Comparison of ENCODE assay signal across 8 mouse cellular contexts in genomic region chr17:79713643-79714367, GRCm38 (mm10). TPM values are rescaled to one million over a fixed set of nuclear protein-coding genes. Genes with fewer than 3 reads are reported as not detected.
DNase-seq lines count a peak whose midpoint lies in the region; ATAC-seq and TF ChIP-seq lines count a peak whose summit lies in the region.

No protein-coding gene starts in this region.

- no peak overlapping the region for H3K27ac ChIP-seq in cerebellum, adult 2 months (ENCODE audit: insufficient read depth, low read length)
- H3K27ac ChIP-seq in heart, embryonic 15.5 days = no peak overlapping the region
- no peak overlapping the region for H3K27ac ChIP-seq in limb, embryonic 13.5 days

- peak overlapping the region; percentile 82 for H3K4me2 ChIP-seq in heart, embryonic 15.5 days
- peak overlapping the region; percentile 86 for H3K4me2 ChIP-seq in limb, embryonic 13.5 days (replicated peaks)

- peaks cover 4% of the 10 kb centered on the region; the same call in 1 of the 2 replicates for H3K4me1 ChIP-seq in cerebellum, adult 2 months (ENCODE audit: control insufficient read depth, insufficient read depth, low read length)
- H3K4me1 ChIP-seq in heart, embryonic 15.5 days (replicated peaks) = peaks cover 32% of the 10 kb centered on the region
- peaks cover 33% of the 10 kb centered on the region for H3K4me1 ChIP-seq in limb, embryonic 13.5 days

- peak overlapping the region; percentile 17 for H3K4me3 ChIP-seq in cerebellum, adult 2 months (replicated peaks; ENCODE audit: insufficient read depth, low read depth, low read length)
- H3K4me3 ChIP-seq in heart, embryonic 15.5 days = peak overlapping the region; percentile 51
- H3K4me3 ChIP-seq in limb, embryonic 13.5 days = peak overlapping the region; percentile 47

- TF ChIP-seq POLR2A in cerebellum, adult 2 months (IDR thresholded peaks at IDR 0.05; ENCODE audit: borderline replicate concordance, insufficient read depth, low read length) = no peak

- H3K27me3 ChIP-seq in cerebellum, adult 2 months (ENCODE audit: control insufficient read depth, insufficient read depth, low read length) = peaks cover 1% of the 10 kb centered on the region; the same call in 1 of the 2 replicates
- peaks cover 68% of the 10 kb centered on the region for H3K27me3 ChIP-seq in heart, embryonic 15.5 days
- H3K27me3 ChIP-seq in limb, embryonic 13.5 days = peaks cover 80% of the 10 kb centered on the region

- WGBS in cerebellum, adult 2 months = under 1% methylated on average over 63 of the region's 63 CpGs
- WGBS in heart, embryonic 15.5 days = under 1% methylated on average over 63 of the region's 63 CpGs
- WGBS in limb, embryonic 13.5 days = under 1% methylated on average over 63 of the region's 63 CpGs

- TF ChIP-seq CTCF in cerebellum, adult 2 months (IDR thresholded peaks at IDR 0.05; ENCODE audit: borderline replicate concordance, insufficient read depth, low read depth, low read length) = no peak

- H3K9me3 ChIP-seq in heart, embryonic 15.5 days (replicated peaks) = no peaks in the 10 kb centered on the region
- H3K9me3 ChIP-seq in limb, embryonic 13.5 days = 0 out of 2 replicates have a peak, but pooled peaks cover 3% of the 10 kb centered on the region

- 0 out of 2 replicates have a peak, but pooled peaks have one; percentile 18 for ATAC-seq in heart, embryonic 15.5 days (replicated peaks; ENCODE audit: insufficient number of reproducible peaks, insufficient read depth, low FRiP score, low read depth)
- ATAC-seq in limb, embryonic 13.5 days (ENCODE audit: low FRiP score, low read depth) = no peak

- no peaks in the 10 kb centered on the region for H3K36me3 ChIP-seq in heart, embryonic 15.5 days
- H3K36me3 ChIP-seq in limb, embryonic 13.5 days = no peaks in the 10 kb centered on the region

- H3K9ac ChIP-seq in heart, embryonic 15.5 days = peak overlapping the region; percentile 32; the same call in 1 of the 2 replicates
- peak overlapping the region; percentile 50 for H3K9ac ChIP-seq in limb, embryonic 13.5 days

- DNase-seq in cerebellum, adult 2 months = peak; percentile 18 to 26
- no peak for DNase-seq in cerebellum, adult 9-10 months
- DNase-seq in urinary bladder, postnatal 14 days (ENCODE audit: low spot score) = peak; percentile 40
- no peak for DNase-seq in urinary bladder, postnatal 4 days (ENCODE audit: low spot score in 2 of 2)
- DNase-seq in naive thymus-derived CD4-positive, alpha-beta T cell, adult 2 months (ENCODE audit: low read depth) = peak; percentile 15
- no peak for DNase-seq in T-cell, adult 2 months (ENCODE audit: low spot score)

RNA-seq across cellular contexts. Expression of gene Cyp1b1, which starts 1.1 kb away (rescaled TPM):
- 1.1 and 1.6 TPM in 2 replicates for polyA plus RNA-seq in cerebellum, adult 2 months (2012; rRNA removed)
- 1.7 and 4.5 TPM in 2 replicates for polyA plus RNA-seq in heart, embryonic 15.5 days (2015; fragmentation: Nextera tagmentation; extraction: Ambion mirVana)
- 2.6 and 3.4 TPM in 2 replicates for polyA plus RNA-seq in limb, embryonic 13.5 days (2015; fragmentation: Nextera tagmentation; extraction: Ambion mirVana)

Comparison
In these comparisons a context has a peak if more than half of its experiments do, and no peak if none do; other contexts are left out.
1. DNase-seq: peak in cerebellum, adult 2 months (2 of 2), urinary bladder, postnatal 14 days (single experiment) and naive thymus-derived CD4-positive, alpha-beta T cell, adult 2 months (single experiment); none in cerebellum, adult 9-10 months (single experiment), urinary bladder, postnatal 4 days (0 of 2) and T-cell, adult 2 months (single experiment).
2. Peak in every context shown above with its lines, with median percentiles within 50 percentile points of each other: H3K4me3 ChIP-seq.